Mouse (Mus musculus): ENCODE data around the gene Cnn1.

Cnn1 gene

GRCm38 (mm10) chr9:22157516-22158265 is 58.7 kb downstream of the Cnn1 start:
- DNase-seq (ENCODE audit: low read depth, low spot score), result no peak

All from CD4-positive helper T cell, adult 2 months (primary cell).